Mouse (Mus musculus) left cerebral cortex, adult 9 months (tissue): ENCODE data around the gene Gm10491.

Experiments
- DNase-seq, 2 experiments: peaks; one replicate each; pipeline ENCODE4 v3.0.0; 2022; ENCODE audit warnings: low spot score in 2 of 2

Gm10491 gene

GRCm38 (mm10) chrX:7879819-7880218, 27.8 kb downstream of the Gm10491 start:
- DNase-seq, result peak; percentile 43 to 64

GRCm38 (mm10) chrX:7878495-7878894, 29.1 kb downstream of the Gm10491 start:
- peak in 1 of 2 experiments; percentile 26 for DNase-seq

GRCm38 (mm10) chrX:7878007-7878419, 29.6 kb downstream of the Gm10491 start, which contains the start of gene Pim2:
Pim2 (plus strand) TSS chrX:7878262.
- peak; percentile 84 to 86 for DNase-seq

GRCm38 (mm10) chrX:7869826-7870225, 37.8 kb downstream of the Gm10491 start:
- DNase-seq, result no peak

GRCm38 (mm10) chrX:7868506-7868905, 39.1 kb downstream of the Gm10491 start:
- DNase-seq, result no peak

- no peak for DNase-seq
Measured at GRCm38 (mm10) chrX:7867141-7867540, 40.5 kb downstream of the Gm10491 start.

GRCm38 (mm10) chrX:7865786-7866185, 41.8 kb downstream of the Gm10491 start:
- no peak for DNase-seq

GRCm38 (mm10) chrX:7865343-7865742, 42.3 kb downstream of the Gm10491 start:
- DNase-seq, result no peak

- DNase-seq, result no peak
Measured at GRCm38 (mm10) chrX:7864551-7864950, 43.1 kb downstream of the Gm10491 start.

- no peak for DNase-seq
Measured at GRCm38 (mm10) chrX:7863181-7863580, 44.5 kb downstream of the Gm10491 start.

GRCm38 (mm10) chrX:7859191-7859753, 48.4 kb downstream of the Gm10491 start:
- DNase-seq, result no peak
